Mouse (Mus musculus): ENCODE data around the gene Slc18b1.

DNA sequence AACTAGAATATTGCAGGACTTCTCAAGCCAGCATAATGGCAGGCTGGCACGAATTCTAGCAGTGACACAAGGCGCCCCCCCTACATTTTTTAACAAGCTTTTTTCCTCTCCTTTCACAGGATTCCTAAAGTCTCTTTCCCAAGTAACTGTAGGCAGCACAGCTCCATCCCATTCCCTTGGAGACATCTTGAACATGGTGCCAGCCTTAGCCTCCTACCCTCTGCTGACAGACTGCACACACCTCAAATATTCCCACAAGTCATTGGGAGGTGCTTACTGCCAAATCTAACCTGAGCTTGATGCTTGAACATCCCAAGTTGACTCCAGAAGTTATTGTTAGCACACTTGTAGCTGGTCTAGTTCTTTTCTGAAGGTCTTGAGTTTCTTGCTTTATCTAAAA, 12.7 kb upstream of the Slc18b1 start:
- no peak for TF ChIP-seq POLR2A (IDR thresholded peaks at IDR 0.05; ENCODE audit: borderline replicate concordance, insufficient read depth, low read length)
- TF ChIP-seq CTCF (IDR thresholded peaks at IDR 0.05; ENCODE audit: borderline replicate concordance, insufficient read depth, low read depth, low read length): no peak

Measured in cerebellum, adult 2 months (tissue).